9 mouse cellular contexts compared by ENCODE assay signal in the genomic region with DNA sequence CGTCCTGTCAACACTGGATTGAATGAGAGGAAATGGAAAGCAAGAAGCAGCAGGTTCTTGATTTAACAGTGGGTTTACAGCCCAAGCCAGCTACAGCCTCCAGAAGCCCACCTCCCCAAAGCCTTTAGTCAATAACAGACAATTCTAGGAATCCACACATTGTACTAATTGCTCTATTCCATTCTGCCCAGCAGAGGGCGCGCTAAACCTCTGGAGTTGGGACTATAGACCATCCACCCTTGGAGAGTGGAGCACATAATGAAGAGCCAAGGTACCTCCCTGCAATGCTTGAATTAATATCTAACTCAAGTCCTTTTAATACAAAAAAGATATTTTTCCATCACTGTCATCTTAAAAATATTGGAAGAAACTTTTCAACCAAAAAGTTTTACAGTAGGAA. TPM values are rescaled to one million over a fixed set of nuclear protein-coding genes. Genes with fewer than 3 reads are reported as not detected.
A peak's percentile ranks its signal among the peaks of the same experiment; 100 is the strongest.
DNase-seq lines count a peak whose midpoint lies in the region; ATAC-seq lines count a peak whose summit lies in the region.
"Had no signal": no experiment of that assay in that cellular context is flagged by ENCODE, and none has a peak within 500 bp of the region (broad histone marks: within the 10 kb centered on the region; RNA-seq: fewer than 3 reads in every experiment).

No protein-coding gene starts in this region.

- H3K4me3 ChIP-seq in hindbrain, embryonic 11.5 days (ENCODE audit: low read depth, low read length), result no peak overlapping the region
- no peak overlapping the region for H3K4me3 ChIP-seq in hindbrain, embryonic 13.5 days
- H3K4me3 ChIP-seq in limb, embryonic 11.5 days (ENCODE audit: low read depth, low read length), result no peak overlapping the region

- H3K36me3 ChIP-seq in hindbrain, embryonic 11.5 days (ENCODE audit: control insufficient read depth, insufficient read depth, low read length), result no peaks in the 10 kb centered on the region
- H3K36me3 ChIP-seq in hindbrain, embryonic 13.5 days, result no peaks in the 10 kb centered on the region
- H3K36me3 ChIP-seq in limb, embryonic 11.5 days (ENCODE audit: control insufficient read depth, insufficient read depth, low read length), result no peaks in the 10 kb centered on the region

- no peak overlapping the region for H3K9ac ChIP-seq in hindbrain, embryonic 11.5 days (ENCODE audit: low read depth, low read length)
- no peak overlapping the region for H3K9ac ChIP-seq in hindbrain, embryonic 13.5 days
- H3K9ac ChIP-seq in limb, embryonic 11.5 days (ENCODE audit: low read length), result no peak overlapping the region

- H3K27me3 ChIP-seq in hindbrain, embryonic 11.5 days (ENCODE audit: control insufficient read depth, insufficient read depth, low read length), result no peaks in the 10 kb centered on the region
- H3K27me3 ChIP-seq in hindbrain, embryonic 13.5 days, result no peaks in the 10 kb centered on the region
- H3K27me3 ChIP-seq in limb, embryonic 11.5 days (ENCODE audit: control insufficient read depth, insufficient read depth, low read length), result no peaks in the 10 kb centered on the region

- DNase-seq in hindbrain, embryonic 11.5 days (ENCODE audit: low spot score), result peak; percentile 65
- DNase-seq in 416B (ENCODE audit: low read depth), result peak; percentile 27
- peak; percentile 53 for DNase-seq in NIH3T3 (ENCODE audit: low read depth)
- DNase-seq in frontal cortex, postnatal 36 days (ENCODE audit: low spot score in 2 of 2), result peak; percentile 30 to 32
- DNase-seq in limb, embryonic 11.5 days (ENCODE audit: low spot score), result peak; percentile 61
- DNase-seq in spleen, postnatal 4 days (ENCODE audit: low spot score in 2 of 2), result no peak
- no peak for DNase-seq in gastrocnemius, postnatal 25 days

- ATAC-seq in hindbrain, embryonic 11.5 days (ENCODE audit: low FRiP score), result no peak
- ATAC-seq in hindbrain, embryonic 13.5 days (ENCODE audit: low FRiP score), result no peak
- ATAC-seq in limb, embryonic 11.5 days (ENCODE audit: insufficient number of reproducible peaks, low FRiP score, low TSS enrichment, low read depth), result no peak

- H3K9me3 ChIP-seq in hindbrain, embryonic 11.5 days (ENCODE audit: control insufficient read depth, low read length), result no peaks in the 10 kb centered on the region
- no peaks in the 10 kb centered on the region for H3K9me3 ChIP-seq in hindbrain, embryonic 13.5 days
- no peaks in the 10 kb centered on the region for H3K9me3 ChIP-seq in limb, embryonic 11.5 days (ENCODE audit: control insufficient read depth, low read length)

- H3K4me2 ChIP-seq in hindbrain, embryonic 11.5 days (replicated peaks; ENCODE audit: low read depth, low read length), result no peak overlapping the region
- H3K4me2 ChIP-seq in hindbrain, embryonic 13.5 days, result no peak overlapping the region
- H3K4me2 ChIP-seq in limb, embryonic 11.5 days (ENCODE audit: low read depth, severe bottlenecking), result no peak overlapping the region

- no peaks in the 10 kb centered on the region for H3K4me1 ChIP-seq in hindbrain, embryonic 11.5 days (replicated peaks; ENCODE audit: control insufficient read depth, insufficient read depth, low read length)
- H3K4me1 ChIP-seq in hindbrain, embryonic 13.5 days (replicated peaks), result no peaks in the 10 kb centered on the region
- no peaks in the 10 kb centered on the region for H3K4me1 ChIP-seq in limb, embryonic 11.5 days (ENCODE audit: control insufficient read depth, insufficient read depth, low read length)

- no peak overlapping the region for H3K27ac ChIP-seq in hindbrain, embryonic 11.5 days (ENCODE audit: low read depth, low read length)
- H3K27ac ChIP-seq in hindbrain, embryonic 13.5 days, result no peak overlapping the region
- H3K27ac ChIP-seq in limb, embryonic 11.5 days (replicated peaks; ENCODE audit: low read depth, low read length), result no peak overlapping the region

- WGBS in hindbrain, embryonic 11.5 days, result 21% methylated on average over 3 of the region's 3 CpGs
- 29% methylated on average over 3 of the region's 3 CpGs for WGBS in hindbrain, embryonic 13.5 days
- 27% methylated on average over 3 of the region's 3 CpGs for WGBS in limb, embryonic 11.5 days

RNA-seq across cellular contexts. Expression of gene Lce3a, which starts 23.0 kb away (rescaled TPM):
- not detected in 2 replicates for polyA plus RNA-seq in hindbrain, embryonic 11.5 days (2014; fragmentation: Nextera tagmentation; extraction: Ambion mirVana)
- not detected in 2 replicates for polyA plus RNA-seq in hindbrain, embryonic 13.5 days (2015; fragmentation: Nextera tagmentation; extraction: Ambion mirVana)
- not detected in 2 replicates for polyA plus RNA-seq in limb, embryonic 11.5 days (2014; fragmentation: Nextera tagmentation; extraction: Ambion mirVana)
- total RNA-seq in gastrocnemius, postnatal 25 days (2021), result not detected
- polyA plus RNA-seq: large intestine, adult 2 months had no signal

RNA-seq across cellular contexts. Expression of gene Lce3b, which starts 29.8 kb away (rescaled TPM):
- polyA plus RNA-seq in hindbrain, embryonic 11.5 days (2014; fragmentation: Nextera tagmentation; extraction: Ambion mirVana), result not detected in 2 replicates
- polyA plus RNA-seq in hindbrain, embryonic 13.5 days (2015; fragmentation: Nextera tagmentation; extraction: Ambion mirVana), result not detected in 2 replicates
- polyA plus RNA-seq in limb, embryonic 11.5 days (2014; fragmentation: Nextera tagmentation; extraction: Ambion mirVana), result not detected in 2 replicates
- not detected for total RNA-seq in gastrocnemius, postnatal 25 days (2021)
- polyA plus RNA-seq: large intestine, adult 2 months had no signal

RNA-seq across cellular contexts. Expression of gene 2310050C09Rik, which starts 33.0 kb away (rescaled TPM):
- not detected in 2 replicates for polyA plus RNA-seq in hindbrain, embryonic 11.5 days (2014; fragmentation: Nextera tagmentation; extraction: Ambion mirVana)
- not detected in 2 replicates for polyA plus RNA-seq in hindbrain, embryonic 13.5 days (2015; fragmentation: Nextera tagmentation; extraction: Ambion mirVana)
- polyA plus RNA-seq in limb, embryonic 11.5 days (2014; fragmentation: Nextera tagmentation; extraction: Ambion mirVana), result not detected in 2 replicates
- not detected for total RNA-seq in gastrocnemius, postnatal 25 days (2021)
- polyA plus RNA-seq: large intestine, adult 2 months had no signal

RNA-seq across cellular contexts. Expression of gene Lce3c, which starts 41.3 kb away (rescaled TPM):
- polyA plus RNA-seq in hindbrain, embryonic 11.5 days (2014; fragmentation: Nextera tagmentation; extraction: Ambion mirVana), result not detected in 2 replicates
- not detected in 2 replicates for polyA plus RNA-seq in hindbrain, embryonic 13.5 days (2015; fragmentation: Nextera tagmentation; extraction: Ambion mirVana)
- not detected in 2 replicates for polyA plus RNA-seq in limb, embryonic 11.5 days (2014; fragmentation: Nextera tagmentation; extraction: Ambion mirVana)
- not detected for total RNA-seq in gastrocnemius, postnatal 25 days (2021)
- polyA plus RNA-seq: large intestine, adult 2 months had no signal

RNA-seq across cellular contexts. Expression of gene Lce1l, which starts 51.9 kb away (rescaled TPM):
- not detected in 2 replicates for polyA plus RNA-seq in hindbrain, embryonic 11.5 days (2014; fragmentation: Nextera tagmentation; extraction: Ambion mirVana)
- polyA plus RNA-seq in hindbrain, embryonic 13.5 days (2015; fragmentation: Nextera tagmentation; extraction: Ambion mirVana), result not detected in 2 replicates
- polyA plus RNA-seq in limb, embryonic 11.5 days (2014; fragmentation: Nextera tagmentation; extraction: Ambion mirVana), result not detected in 2 replicates
- total RNA-seq in gastrocnemius, postnatal 25 days (2021), result not detected
- polyA plus RNA-seq: large intestine, adult 2 months had no signal

Comparison
In these comparisons a context has a peak if more than half of its experiments do, and no peak if none do; other contexts are left out.
1. DNase-seq: peak in hindbrain, embryonic 11.5 days (single experiment), 416B (single experiment), NIH3T3 (single experiment), frontal cortex, postnatal 36 days (2 of 2) and limb, embryonic 11.5 days (single experiment); none in spleen, postnatal 4 days (0 of 2) and gastrocnemius, postnatal 25 days (single experiment).